Mouse (Mus musculus) embryonic facial prominence, embryonic 15.5 days (tissue): Measurements from ENCODE around the gene Tmem266. TPM values are rescaled to one million over a fixed set of nuclear protein-coding genes. Genes with fewer than 3 reads are reported as not detected.

Experiments used
- ATAC-seq: fragments of 200-750 bp; cut with Nextera tagmentation; 2 replicates; pipeline ENCODE4 v1.8.0; 2017; ENCODE audit warnings: low read depth, moderate TSS enrichment; ENCODE audit not compliant: insufficient number of reproducible peaks, low FRiP score, low TSS enrichment
- H3K27ac ChIP-seq: fragments of 300-500 bp; sonication (generic); replicated peaks from 2 replicates; pipeline ENCODE4 v1.5.1; 2015; ENCODE audit warnings: mild to moderate bottlenecking, inconsistent platforms
- H3K27me3 ChIP-seq: fragments of 300-500 bp; sonication (generic); 2 replicates; pipeline ENCODE4 v1.6.1; 2015; ENCODE audit warnings: inconsistent platforms
- H3K36me3 ChIP-seq: fragments of 300-500 bp; sonication (generic); 2 replicates; pipeline ENCODE4 v1.6.1; 2015; ENCODE audit warnings: mild to moderate bottlenecking, inconsistent platforms
- H3K4me1 ChIP-seq: fragments of 300-500 bp; sonication (generic); 2 replicates; pipeline ENCODE4 v1.6.1; 2015; ENCODE audit warnings: inconsistent platforms
- H3K4me2 ChIP-seq: fragments of 300-500 bp; sonication (generic); replicated peaks from 2 replicates; pipeline ENCODE4 v1.6.1; 2015; ENCODE audit warnings: mild to moderate bottlenecking, inconsistent platforms
- H3K4me3 ChIP-seq: fragments of 300-500 bp; sonication (generic); replicated peaks from 2 replicates; pipeline ENCODE4 v1.5.1; 2015; ENCODE audit warnings: mild to moderate bottlenecking, inconsistent platforms
- H3K9ac ChIP-seq: fragments of 300-500 bp; sonication (generic); 2 replicates; pipeline ENCODE4 v1.6.1; 2015; ENCODE audit warnings: inconsistent platforms
- H3K9me3 ChIP-seq: fragments of 300-500 bp; sonication (generic); replicated peaks from 2 replicates; pipeline ENCODE4 v1.6.1; 2016; ENCODE audit warnings: inconsistent platforms
- WGBS: fragments of 180-500 bp; shearing (Covaris S2); methylation state at CpG from one replicate; pipeline ENCODE4 v1.1.7; 2015; 5-methylcytosine and 5-hydroxymethylcytosine counted together
- polyA plus RNA-seq: library from polyadenylated mRNA; unstranded; fragments of >200 nt; fragmentation: Nextera tagmentation; extraction: Ambion mirVana; gene quantifications from 2 replicates; pipeline ENCODE4 v1.2.1, GENCODE M21; 2015

Gene Tmem266
- polyA plus RNA-seq, 1 experiment from 2014 or later: 0.57 TPM

DNA sequence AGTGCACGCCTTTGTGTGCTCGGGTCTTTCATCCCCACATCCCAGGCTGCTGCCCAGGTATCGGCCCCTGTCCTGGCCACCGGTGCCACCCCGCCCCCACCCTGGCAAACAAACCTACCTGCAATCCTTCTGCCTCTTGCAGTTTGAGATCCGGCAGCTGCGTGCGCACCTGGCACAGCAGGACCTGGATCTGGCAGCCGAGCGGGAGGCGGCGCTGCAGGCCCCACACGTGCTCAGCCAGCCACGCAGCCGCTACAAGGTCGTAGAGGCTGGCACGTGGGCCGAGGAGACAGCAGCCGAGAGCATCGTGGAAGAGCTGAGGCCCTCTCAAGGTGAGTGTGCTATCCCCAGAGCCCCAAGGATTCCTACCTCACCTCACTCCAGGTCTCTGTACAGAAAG lies 103.4 kb downstream of the Tmem266 start:
- Histone ChIP-seq H3K27ac (no peak overlapping the region), H3K27me3 (no peaks in the 10 kb centered on the region), H3K36me3 (no peaks in the 10 kb centered on the region), H3K4me3 (no peak overlapping the region), H3K4me1 (peaks cover 3% of the 10 kb centered on the region; the same call in 1 of the 2 replicates), H3K4me2 (peak overlapping the region; percentile 33), H3K9me3 (no peaks in the 10 kb centered on the region), H3K9ac (no peak overlapping the region)
- 20% methylated on average over 20 of the region's 20 CpGs for WGBS
- no peak for ATAC-seq

DNA sequence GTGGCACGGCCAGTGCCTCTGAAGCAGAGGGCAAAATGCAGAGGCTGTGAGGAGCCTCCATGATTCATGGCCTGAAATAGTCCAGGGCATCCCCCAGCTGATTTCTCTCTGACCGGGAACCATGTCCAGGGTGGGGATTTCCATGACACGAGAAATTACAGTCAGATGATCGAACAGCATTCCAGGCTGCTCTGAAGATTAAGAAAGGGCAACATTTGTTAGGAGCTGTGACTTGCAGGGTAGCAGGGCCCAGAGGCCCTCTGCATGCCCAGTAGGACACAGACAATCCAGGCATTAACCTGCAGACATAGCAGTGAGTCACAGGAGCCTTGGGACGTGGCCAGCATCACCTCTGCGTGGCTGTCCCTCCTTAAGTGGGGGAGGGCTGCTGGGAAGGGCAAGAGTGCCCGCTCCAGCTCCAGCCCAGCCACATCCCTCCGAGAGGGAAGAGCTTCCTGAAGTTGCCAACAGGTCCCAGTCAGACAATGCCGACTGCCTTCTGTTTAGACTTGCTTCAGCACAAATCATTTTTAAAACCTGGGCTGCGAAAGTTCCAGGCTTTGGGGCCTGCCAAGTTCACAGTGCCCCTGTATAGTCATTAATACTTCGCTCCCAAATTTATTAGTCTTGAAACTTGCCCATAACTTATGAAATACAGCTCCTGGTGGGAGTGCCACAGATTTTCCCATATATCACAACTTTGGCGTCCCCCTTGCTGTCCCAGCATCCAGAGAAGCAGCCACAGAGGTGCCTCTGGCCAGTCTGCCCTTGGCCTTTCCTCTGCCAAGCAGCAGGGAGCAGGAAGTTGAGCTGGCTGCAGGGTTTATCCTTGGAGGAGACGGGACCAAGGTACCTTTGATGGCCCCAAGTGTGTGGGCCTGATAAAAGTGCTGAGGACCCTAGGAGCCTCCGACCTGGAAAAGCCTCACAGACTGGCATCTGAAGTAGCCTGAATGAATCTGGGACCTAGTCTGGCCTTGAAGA lies 105.9 kb downstream of the Tmem266 start:
- no peak overlapping the region for H3K4me3 ChIP-seq
- no peaks in the 10 kb centered on the region for H3K9me3 ChIP-seq
- 69% methylated on average over 14 of the region's 14 CpGs for WGBS
- no peak overlapping the region for H3K4me2 ChIP-seq
- no peak for ATAC-seq
- peaks cover 3% of the 10 kb centered on the region; the same call in 1 of the 2 replicates for H3K4me1 ChIP-seq
- no peak overlapping the region for H3K9ac ChIP-seq
- H3K36me3 ChIP-seq: no peaks in the 10 kb centered on the region
- no peaks in the 10 kb centered on the region for H3K27me3 ChIP-seq
- no peak overlapping the region for H3K27ac ChIP-seq

DNA sequence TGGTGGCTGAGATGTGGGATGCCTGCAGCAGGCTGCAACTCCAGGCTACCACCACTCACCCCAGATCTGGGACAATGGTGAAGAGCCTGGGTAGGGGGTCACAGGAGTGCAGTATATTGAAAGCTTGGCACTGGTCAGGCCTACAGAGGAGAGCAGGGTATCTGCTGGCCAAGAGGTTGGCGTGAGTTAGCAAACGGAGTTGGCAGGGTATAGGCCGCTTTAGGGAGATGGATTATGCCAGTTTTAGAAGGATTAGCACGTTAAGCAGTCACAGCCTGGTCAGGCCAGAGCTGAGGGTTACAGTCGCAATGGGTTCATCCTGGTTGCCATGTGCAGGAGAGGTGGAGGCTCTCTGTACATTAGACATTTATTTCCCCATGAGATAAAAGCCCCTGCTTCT lies 107.2 kb downstream of the Tmem266 start:
- Histone ChIP-seq H3K4me2 (no peak overlapping the region), H3K4me3 (no peak overlapping the region), H3K27ac (no peak overlapping the region), H3K36me3 (no peaks in the 10 kb centered on the region), H3K9me3 (no peaks in the 10 kb centered on the region), H3K27me3 (no peaks in the 10 kb centered on the region), H3K9ac (no peak overlapping the region), H3K4me1 (peaks cover 3% of the 10 kb centered on the region; the same call in 1 of the 2 replicates)
- ATAC-seq: no peak
- WGBS: 85% methylated on average over 5 of the region's 5 CpGs

DNA sequence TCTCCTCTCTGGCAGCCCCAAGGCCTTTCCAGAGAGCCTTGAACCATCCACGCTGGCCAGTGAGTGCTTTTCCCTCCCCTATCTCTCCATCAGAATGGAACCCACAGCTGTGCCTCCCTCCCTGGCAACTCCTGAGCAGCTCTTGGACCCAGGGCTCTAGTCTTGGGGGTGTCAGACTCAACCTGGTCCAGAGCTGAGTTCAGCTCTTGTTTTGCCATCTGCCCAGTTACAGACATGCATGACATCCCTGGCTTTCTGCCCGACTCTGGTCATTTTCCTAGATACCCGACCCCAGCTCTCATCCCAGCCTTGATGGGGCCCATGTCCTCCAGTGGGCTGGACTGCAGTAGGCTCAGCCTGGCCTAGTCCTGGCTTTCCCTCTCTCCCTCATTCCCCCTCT lies 111.7 kb downstream of the Tmem266 start:
- Histone ChIP-seq H3K4me1 (no peaks in the 10 kb centered on the region), H3K4me2 (no peak overlapping the region), H3K9ac (no peak overlapping the region), H3K4me3 (no peak overlapping the region), H3K9me3 (no peaks in the 10 kb centered on the region), H3K27me3 (no peaks in the 10 kb centered on the region), H3K36me3 (no peaks in the 10 kb centered on the region), H3K27ac (no peak overlapping the region)
- ATAC-seq: no peak
- WGBS: 58% methylated on average over 3 of the region's 3 CpGs

DNA sequence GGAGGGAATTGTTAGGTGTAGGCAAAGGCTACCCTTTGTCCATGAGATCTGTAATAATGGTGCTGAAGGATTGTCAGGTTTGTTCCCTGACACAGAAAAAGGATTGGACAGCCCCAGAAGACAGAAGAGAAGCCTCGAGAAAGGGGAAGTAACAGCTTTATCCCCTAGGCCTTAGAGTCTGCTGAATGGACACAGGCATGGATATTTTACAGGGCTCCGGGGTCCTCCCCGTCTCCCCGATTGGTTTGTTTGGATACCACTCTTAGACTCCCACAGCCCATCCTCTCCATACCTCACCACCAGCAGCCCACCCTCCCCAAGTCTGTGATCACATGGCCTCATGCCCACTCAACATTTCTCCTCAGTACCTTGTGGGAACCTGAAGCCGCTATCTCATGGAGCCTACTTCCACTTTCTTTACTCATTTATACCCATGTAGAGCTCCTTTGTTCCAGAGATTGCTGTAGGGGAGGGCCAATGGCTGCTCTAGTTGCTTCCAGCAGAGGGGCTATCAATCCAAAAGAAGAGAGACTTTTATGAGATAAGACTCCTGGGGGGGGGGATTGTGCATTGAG lies 112.6 kb downstream of the Tmem266 start:
- H3K27ac ChIP-seq: no peak overlapping the region
- 88% methylated on average over 5 of the region's 5 CpGs for WGBS
- no peak overlapping the region for H3K4me2 ChIP-seq
- ATAC-seq: no peak
- no peaks in the 10 kb centered on the region for H3K9me3 ChIP-seq
- no peak overlapping the region for H3K4me3 ChIP-seq
- H3K36me3 ChIP-seq: no peaks in the 10 kb centered on the region
- H3K9ac ChIP-seq: no peak overlapping the region
- no peaks in the 10 kb centered on the region for H3K4me1 ChIP-seq
- H3K27me3 ChIP-seq: no peaks in the 10 kb centered on the region

DNA sequence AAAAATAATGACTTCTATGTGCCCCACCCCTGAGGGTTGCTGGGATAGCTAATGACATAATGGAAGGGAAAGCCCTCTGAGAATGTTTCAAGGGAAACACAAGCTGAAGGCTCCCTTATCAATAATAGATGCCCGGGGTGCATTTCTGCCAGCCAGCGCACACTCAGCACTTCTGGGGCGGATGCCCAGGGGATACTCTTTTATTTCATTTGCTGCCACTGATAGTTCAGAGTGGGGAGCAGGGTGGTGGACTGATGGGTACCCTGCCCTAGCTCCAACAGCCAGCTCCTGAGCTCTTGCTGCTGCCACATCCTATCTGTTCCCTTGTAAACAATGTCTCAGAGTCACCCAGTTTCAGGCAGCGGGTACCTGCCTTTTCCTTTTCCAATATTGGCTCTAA lies 120.8 kb downstream of the Tmem266 start:
- Histone ChIP-seq H3K4me3 (no peak overlapping the region), H3K4me2 (no peak overlapping the region), H3K27ac (no peak overlapping the region), H3K4me1 (0 out of 2 replicates have a peak, but pooled peaks cover 10% of the 10 kb centered on the region), H3K9ac (no peak overlapping the region), H3K27me3 (no peaks in the 10 kb centered on the region), H3K36me3 (no peaks in the 10 kb centered on the region), H3K9me3 (no peaks in the 10 kb centered on the region)
- ATAC-seq: no peak
- WGBS: 85% methylated on average over 4 of the region's 4 CpGs

DNA sequence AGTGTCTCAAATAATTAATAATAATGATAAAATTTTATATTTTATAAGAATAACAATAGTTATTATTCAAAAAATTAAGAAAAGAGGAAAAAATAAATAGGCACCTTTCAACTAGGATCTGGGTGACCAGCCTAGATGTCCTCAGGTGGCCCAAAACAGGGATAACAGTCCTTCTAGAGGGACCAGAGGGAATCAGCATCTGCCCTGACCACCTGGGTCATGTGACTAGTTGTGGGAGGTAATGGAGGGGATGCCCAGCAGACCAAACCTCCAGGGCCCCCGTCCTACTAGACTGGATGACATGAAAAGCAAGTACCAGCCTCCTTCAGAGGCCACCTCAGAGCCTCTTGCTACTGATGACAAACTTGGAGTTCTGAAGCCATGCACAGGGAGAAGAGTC lies 122.4 kb downstream of the Tmem266 start:
- Histone ChIP-seq H3K4me3 (no peak overlapping the region), H3K4me1 (0 out of 2 replicates have a peak, but pooled peaks cover 10% of the 10 kb centered on the region), H3K9me3 (no peaks in the 10 kb centered on the region), H3K36me3 (peaks cover 8% of the 10 kb centered on the region; the same call in 1 of the 2 replicates), H3K4me2 (no peak overlapping the region), H3K9ac (no peak overlapping the region), H3K27ac (no peak overlapping the region), H3K27me3 (no peaks in the 10 kb centered on the region)
- 63% methylated on average over 1 of the region's 1 CpGs for WGBS
- no peak for ATAC-seq

DNA sequence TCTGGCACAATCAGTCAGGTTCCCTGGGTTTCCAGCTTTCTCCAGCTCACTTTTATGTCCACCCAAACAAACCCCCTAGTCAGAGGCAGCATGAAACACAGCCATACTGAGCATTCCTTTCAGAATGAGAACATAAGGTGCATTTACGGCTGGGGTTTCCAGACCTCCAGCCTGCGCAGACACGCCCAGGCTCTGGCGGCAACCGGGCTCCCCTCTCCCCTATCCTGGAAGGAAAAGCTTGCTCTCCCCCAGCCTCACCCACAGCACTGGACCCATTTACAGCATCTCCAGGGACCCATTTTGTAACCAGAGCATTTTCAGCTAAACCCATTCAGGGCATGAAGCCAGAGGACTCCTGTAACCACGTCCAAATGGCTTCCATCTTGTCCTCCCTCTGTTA lies 123.3 kb downstream of the Tmem266 start:
- H3K9me3 ChIP-seq: no peaks in the 10 kb centered on the region
- no peaks in the 10 kb centered on the region for H3K27me3 ChIP-seq
- H3K9ac ChIP-seq: no peak overlapping the region
- H3K4me3 ChIP-seq: no peak overlapping the region
- no peak overlapping the region for H3K4me2 ChIP-seq
- 0 out of 2 replicates have a peak, but pooled peaks have one; percentile 58 for ATAC-seq
- H3K4me1 ChIP-seq: 0 out of 2 replicates have a peak, but pooled peaks cover 10% of the 10 kb centered on the region
- H3K27ac ChIP-seq: no peak overlapping the region
- 37% methylated on average over 6 of the region's 6 CpGs for WGBS
- H3K36me3 ChIP-seq: peaks cover 8% of the 10 kb centered on the region; the same call in 1 of the 2 replicates

DNA sequence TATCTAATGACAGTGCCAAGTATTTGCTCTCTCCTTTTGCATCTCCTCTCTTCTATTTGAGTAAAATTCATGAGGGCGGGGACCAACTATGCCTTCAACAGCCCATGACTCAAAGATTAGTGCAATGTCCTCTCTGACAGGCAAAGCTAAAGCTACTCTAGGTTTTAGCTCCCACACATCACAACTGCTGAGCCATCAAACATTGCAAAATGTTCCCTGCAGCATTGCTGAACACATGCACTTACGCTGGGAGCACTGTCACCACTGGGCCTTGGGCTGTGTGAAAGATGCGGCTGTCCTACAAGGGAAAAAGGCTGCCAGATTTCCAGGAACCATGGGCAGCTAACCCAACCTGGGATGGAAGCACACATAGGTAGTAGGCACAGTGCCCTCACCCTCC lies 124.7 kb downstream of the Tmem266 start:
- WGBS: 81% methylated on average over 3 of the region's 3 CpGs
- no peak for ATAC-seq
- Histone ChIP-seq H3K36me3 (peaks cover 13% of the 10 kb centered on the region; the same call in 1 of the 2 replicates), H3K9me3 (no peaks in the 10 kb centered on the region), H3K27ac (no peak overlapping the region), H3K4me2 (no peak overlapping the region), H3K4me1 (0 out of 2 replicates have a peak, but pooled peaks cover 10% of the 10 kb centered on the region), H3K9ac (no peak overlapping the region), H3K4me3 (no peak overlapping the region), H3K27me3 (no peaks in the 10 kb centered on the region)

DNA sequence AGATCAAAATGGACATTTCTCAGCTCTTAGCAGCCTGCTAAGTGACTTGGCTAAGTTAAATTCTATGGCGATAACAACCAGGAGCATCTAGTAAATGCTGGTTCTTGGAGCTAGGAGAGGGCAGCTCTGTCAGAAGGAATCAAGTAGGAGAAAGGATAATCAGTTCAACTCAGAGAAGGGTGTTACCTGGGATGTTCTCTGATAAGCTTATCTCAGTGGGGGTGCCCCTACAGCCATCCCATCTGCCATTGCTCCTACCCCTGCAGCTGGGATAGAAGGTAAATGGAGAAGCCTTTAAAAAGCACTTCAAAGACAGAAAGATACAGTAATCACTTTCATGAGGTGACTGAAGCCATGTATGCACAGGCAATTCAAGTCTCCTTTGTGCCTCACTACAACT lies 126.2 kb downstream of the Tmem266 start:
- H3K4me1 ChIP-seq: 0 out of 2 replicates have a peak, but pooled peaks cover 10% of the 10 kb centered on the region

DNA sequence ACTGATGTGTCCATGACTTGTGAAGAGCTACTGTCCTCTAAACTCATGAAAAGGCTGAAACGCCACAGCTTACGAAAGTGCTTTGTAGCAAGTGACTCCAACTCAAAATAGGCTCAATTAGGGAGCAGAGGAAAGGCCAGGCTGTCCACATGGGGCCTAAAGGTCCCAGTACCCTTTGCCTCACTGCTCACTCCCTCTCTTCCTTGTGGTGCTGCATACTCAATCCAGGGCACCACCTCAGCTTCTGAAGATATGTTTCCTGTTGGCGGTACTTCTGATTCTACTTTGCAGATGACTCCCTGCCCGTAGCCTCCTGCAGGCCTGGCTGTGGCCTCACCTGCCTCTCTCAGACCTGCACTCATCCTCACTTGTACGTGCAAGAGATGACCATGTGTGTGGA lies 126.7 kb downstream of the Tmem266 start:
- Histone ChIP-seq H3K36me3 (peaks cover 13% of the 10 kb centered on the region), H3K27ac (no peak overlapping the region), H3K9me3 (no peaks in the 10 kb centered on the region), H3K27me3 (no peaks in the 10 kb centered on the region), H3K4me3 (no peak overlapping the region), H3K4me1 (0 out of 2 replicates have a peak, but pooled peaks cover 10% of the 10 kb centered on the region), H3K9ac (no peak overlapping the region), H3K4me2 (no peak overlapping the region)
- WGBS: 90% methylated on average over 5 of the region's 5 CpGs
- ATAC-seq: no peak

More for the DNA sequence above, 126.2 kb downstream of the Tmem266 start:
- no peak for ATAC-seq
- H3K4me3 ChIP-seq: no peak overlapping the region
- H3K36me3 ChIP-seq: peaks cover 13% of the 10 kb centered on the region
- H3K27ac ChIP-seq: no peak overlapping the region
- no peaks in the 10 kb centered on the region for H3K27me3 ChIP-seq
- H3K9ac ChIP-seq: no peak overlapping the region
- WGBS: 91% methylated on average over 1 of the region's 1 CpGs
- no peaks in the 10 kb centered on the region for H3K9me3 ChIP-seq
- H3K4me2 ChIP-seq: no peak overlapping the region
